Comparison of ENCODE assay signal across 13 mouse cellular contexts in the genomic region with DNA sequence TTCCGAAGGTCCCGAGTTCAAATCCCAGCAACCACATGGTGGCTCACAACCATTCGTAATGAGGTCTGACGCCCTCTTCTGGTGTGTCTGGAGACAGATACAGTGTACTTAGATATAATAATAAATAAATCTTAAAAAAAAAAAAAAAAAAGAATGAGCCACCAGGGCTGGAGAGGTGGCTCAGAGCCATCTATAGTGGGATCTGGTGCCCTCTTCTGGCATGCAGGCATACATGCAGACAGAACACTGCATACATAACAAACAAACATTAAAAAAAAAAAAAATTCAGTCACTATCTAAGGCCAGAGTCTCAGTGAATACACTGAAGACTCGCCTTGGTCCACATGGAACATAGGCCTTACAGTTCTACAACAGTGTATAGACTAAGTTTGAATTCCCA. TPM values are rescaled to one million over a fixed set of nuclear protein-coding genes. Genes with fewer than 3 reads are reported as not detected.
DNase-seq lines count a peak whose midpoint lies in the region; TF ChIP-seq lines count a peak whose summit lies in the region.
"Had no signal": no experiment of that assay in that cellular context is flagged by ENCODE, and none has a peak within 500 bp of the region (broad histone marks: within the 10 kb centered on the region; RNA-seq: fewer than 3 reads in every experiment).

No protein-coding gene starts in this region.

- H3K36me3 ChIP-seq in kidney, adult 2 months (ENCODE audit: control insufficient read depth, insufficient read depth, low read length): peaks cover 2% of the 10 kb centered on the region

- peak; percentile 51 for TF ChIP-seq CTCF in kidney, adult 2 months (conservative IDR thresholded peaks at IDR 0.05; ENCODE audit: insufficient read depth, insufficient read length, low read depth, low read length)
- TF ChIP-seq CTCF in bone marrow, adult 2 months (IDR thresholded peaks at IDR 0.05; ENCODE audit: control insufficient read depth, insufficient read depth, low read length): peak; percentile 45; the same call in 1 of the 2 replicates

- no peaks in the 10 kb centered on the region for H3K27me3 ChIP-seq in kidney, adult 2 months (replicated peaks; ENCODE audit: control insufficient read depth, insufficient read depth, low read length)
- H3K27me3 ChIP-seq: hindbrain, embryonic 12.5 days; lung, embryonic 15.5 days had no signal

- H3K4me3 ChIP-seq in kidney, adult 2 months (ENCODE audit: insufficient read depth, low read depth, low read length): no peak overlapping the region
- H3K4me3 ChIP-seq in bone marrow, adult 2 months (replicated peaks; ENCODE audit: control insufficient read depth, low read depth, low read length): no peak overlapping the region
- H3K4me3 ChIP-seq: embryonic facial prominence, embryonic 10.5 days; hindbrain, embryonic 12.5 days; lung, embryonic 15.5 days had no signal

- no peak overlapping the region for H3K27ac ChIP-seq in kidney, adult 2 months (ENCODE audit: insufficient read depth, low read depth, low read length)
- no peak overlapping the region for H3K27ac ChIP-seq in bone marrow, adult 2 months (ENCODE audit: control insufficient read depth, insufficient read depth, low read depth, low read length, poor library complexity)
- H3K27ac ChIP-seq: embryonic facial prominence, embryonic 10.5 days; hindbrain, embryonic 12.5 days; lung, embryonic 15.5 days had no signal

- 82% methylated on average over 5 of the region's 5 CpGs for WGBS in kidney, adult 2 months
- WGBS in bone marrow, adult 2 months: 77% methylated on average over 5 of the region's 5 CpGs

- no peak for TF ChIP-seq POLR2A in kidney, adult 2 months (IDR thresholded peaks at IDR 0.05; ENCODE audit: low read depth, low read length)
- TF ChIP-seq POLR2A in bone marrow, adult 2 months (IDR thresholded peaks at IDR 0.05; ENCODE audit: borderline replicate concordance, control insufficient read depth, low read depth, low read length): no peak

- no peak for DNase-seq in kidney, adult 2 months
- DNase-seq in kidney, postnatal 25 days: no peak
- peak; percentile 27 for DNase-seq in thymus, postnatal 0 days (ENCODE audit: low spot score)
- DNase-seq in thymus, adult 18-20 months: no peak
- DNase-seq in thymus, postnatal 4 days: peak; percentile 63
- DNase-seq in yolk sac, embryonic 10.5 days (ENCODE audit: low spot score): no peak
- DNase-seq in frontal cortex, postnatal 36 days (ENCODE audit: low spot score in 2 of 2): no peak
- DNase-seq: adrenal gland, adult 8-10 months had no signal

- peaks cover 5% of the 10 kb centered on the region; the same call in 1 of the 2 replicates for H3K4me1 ChIP-seq in kidney, adult 2 months (ENCODE audit: control insufficient read depth, insufficient read depth, low read length)
- no peaks in the 10 kb centered on the region for H3K4me1 ChIP-seq in bone marrow, adult 2 months (ENCODE audit: control insufficient read depth, insufficient read depth, low read length)

RNA-seq across cellular contexts. Expression of gene Tmem199, which starts 2.8 kb away (rescaled TPM):
- polyA plus RNA-seq in kidney, adult 2 months (2012; rRNA removed): 14.0 and 15.9 TPM in 2 replicates
- 53.6 and 54.2 TPM in 2 replicates for polyA plus RNA-seq in thymus, postnatal 0 days (2015; fragmentation: Nextera tagmentation; extraction: Ambion mirVana)
- 6.5 and 16.5 TPM in 2 replicates for polyA plus RNA-seq in bone marrow, adult 2 months (2011; ENCODE audit: insufficient read depth, insufficient read length, low replicate concordance, missing spikeins)

RNA-seq across cellular contexts. Expression of gene Poldip2, which starts 2.8 kb away (rescaled TPM):
- polyA plus RNA-seq in kidney, adult 2 months (2012; rRNA removed): 115 and 118 TPM in 2 replicates
- 90.1 and 95.8 TPM in 2 replicates for polyA plus RNA-seq in thymus, postnatal 0 days (2015; fragmentation: Nextera tagmentation; extraction: Ambion mirVana)
- 14.2 and 19.0 TPM in 2 replicates for polyA plus RNA-seq in bone marrow, adult 2 months (2011; ENCODE audit: insufficient read depth, insufficient read length, low replicate concordance, missing spikeins)

RNA-seq across cellular contexts. Expression of gene Sebox, which starts 5.9 kb away (rescaled TPM):
- polyA plus RNA-seq in kidney, adult 2 months (2012; rRNA removed): not detected in 2 replicates
- 0.17 TPM in 1 of 2 replicates, not detected in the other for polyA plus RNA-seq in thymus, postnatal 0 days (2015; fragmentation: Nextera tagmentation; extraction: Ambion mirVana)
- polyA plus RNA-seq in bone marrow, adult 2 months (2011; ENCODE audit: insufficient read depth, insufficient read length, low replicate concordance, missing spikeins): not detected in 2 replicates
- polyA plus RNA-seq: embryonic facial prominence, embryonic 10.5 days; hindbrain, embryonic 12.5 days; lung, embryonic 15.5 days; neural tube, embryonic 11.5 days had no signal

RNA-seq across cellular contexts. Expression of gene Vtn, which starts 10.3 kb away (rescaled TPM):
- 3.3 and 3.6 TPM in 2 replicates for polyA plus RNA-seq in kidney, adult 2 months (2012; rRNA removed)
- polyA plus RNA-seq in thymus, postnatal 0 days (2015; fragmentation: Nextera tagmentation; extraction: Ambion mirVana): 5.2 and 5.8 TPM in 2 replicates
- polyA plus RNA-seq in bone marrow, adult 2 months (2011; ENCODE audit: insufficient read depth, insufficient read length, low replicate concordance, missing spikeins): 6.2 and 19.7 TPM in 2 replicates

RNA-seq across cellular contexts. Expression of gene Sarm1, which starts 11.6 kb away (rescaled TPM):
- polyA plus RNA-seq in kidney, adult 2 months (2012; rRNA removed): 0.35 and 0.38 TPM in 2 replicates
- 0.17 and 0.31 TPM in 2 replicates for polyA plus RNA-seq in thymus, postnatal 0 days (2015; fragmentation: Nextera tagmentation; extraction: Ambion mirVana)
- not detected in 2 replicates for polyA plus RNA-seq in bone marrow, adult 2 months (2011; ENCODE audit: insufficient read depth, insufficient read length, low replicate concordance, missing spikeins)

Comparison
In these comparisons a context has a peak if more than half of its experiments do, and no peak if none do; other contexts are left out.
1. DNase-seq: peak in thymus, postnatal 0 days (single experiment) and thymus, postnatal 4 days (single experiment); none in kidney, adult 2 months (single experiment), kidney, postnatal 25 days (0 of 2), thymus, adult 18-20 months (0 of 2), yolk sac, embryonic 10.5 days (single experiment) and frontal cortex, postnatal 36 days (0 of 2).